Mouse (Mus musculus): ENCODE measurements around the gene Ddx58.

DNA sequence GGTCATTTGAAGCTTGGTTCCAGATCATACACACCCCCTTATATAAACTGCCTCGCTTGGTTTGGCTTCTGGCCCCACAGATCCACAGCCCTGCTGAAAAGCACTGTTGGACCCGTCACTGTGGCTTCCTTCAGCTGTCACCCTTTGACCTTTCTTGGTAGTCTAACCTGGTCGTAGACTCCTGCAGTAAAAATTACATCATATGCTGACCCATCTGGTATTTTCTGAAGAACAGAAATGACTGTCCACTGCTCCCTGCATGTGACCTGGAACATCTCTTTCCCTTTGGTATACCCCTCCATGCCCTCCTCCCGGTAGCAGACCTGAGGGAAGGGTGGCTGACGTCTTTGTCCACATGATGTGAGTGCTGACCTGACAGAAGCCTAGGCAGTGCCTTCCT, 55.2 kb downstream of the Ddx58 start:
- TF ChIP-seq CTCF (IDR thresholded peaks at IDR 0.05; ENCODE audit: borderline replicate concordance, control insufficient read depth, extremely low read depth, insufficient read depth, low read length, poor library complexity) = no peak
- TF ChIP-seq POLR2A (IDR thresholded peaks at IDR 0.05; ENCODE audit: control insufficient read depth, extremely low read depth, insufficient read depth, low read length, poor library complexity) = no peak
